Mouse (Mus musculus): ENCODE data around the gene Mindy4. TPM values are rescaled to one million over a fixed set of nuclear protein-coding genes. Genes with fewer than 3 reads are reported as not detected.

The Mindy4 gene
- polyA plus RNA-seq, 1 experiment from 2014 or later: 2.9 TPM

- Histone ChIP-seq H3K27me3 (ENCODE audit: control insufficient read depth, insufficient read depth, low read length) (no peaks in the 10 kb centered on the region), H3K36me3 (ENCODE audit: control insufficient read depth, insufficient read depth, low read length) (no peaks in the 10 kb centered on the region), H3K4me2 (replicated peaks; ENCODE audit: low read depth) (no peak overlapping the region), H3K27ac (replicated peaks) (no peak overlapping the region), H3K4me3 (ENCODE audit: low read depth, low read length) (no peak overlapping the region), H3K9me3 (ENCODE audit: control insufficient read depth, low read length) (no peaks in the 10 kb centered on the region), H3K9ac (ENCODE audit: low read length) (no peak overlapping the region), H3K4me1 (replicated peaks; ENCODE audit: control insufficient read depth, insufficient read depth) (peaks cover 3% of the 10 kb centered on the region)
- 0 out of 2 replicates have a peak, but pooled peaks have one; percentile 13 for ATAC-seq (ENCODE audit: low FRiP score, low TSS enrichment)
- no peak for DNase-seq (ENCODE audit: low spot score)
- no peak for TF ChIP-seq EP300 (optimal IDR thresholded peaks at IDR 0.05)
- TF ChIP-seq CTCF (IDR thresholded peaks at IDR 0.05; ENCODE audit: low read depth): no peak
- WGBS: 95% methylated on average over 5 of the region's 5 CpGs
These were observed 30.1 kb downstream of the Mindy4 start for GRCm38 (mm10) chr6:55233326-55233725.

- H3K4me3 ChIP-seq (ENCODE audit: low read depth, low read length): no peak overlapping the region
- no peaks in the 10 kb centered on the region for H3K36me3 ChIP-seq (ENCODE audit: control insufficient read depth, insufficient read depth, low read length)
- H3K9ac ChIP-seq (ENCODE audit: low read length): no peak overlapping the region
- no peak overlapping the region for H3K27ac ChIP-seq (replicated peaks)
- no peak for DNase-seq (ENCODE audit: low spot score)
- 89% methylated on average over 6 of the region's 6 CpGs for WGBS
- H3K27me3 ChIP-seq (ENCODE audit: control insufficient read depth, insufficient read depth, low read length): no peaks in the 10 kb centered on the region
- H3K4me1 ChIP-seq (replicated peaks; ENCODE audit: control insufficient read depth, insufficient read depth): peaks cover 3% of the 10 kb centered on the region
- no peaks in the 10 kb centered on the region for H3K9me3 ChIP-seq (ENCODE audit: control insufficient read depth, low read length)
- H3K4me2 ChIP-seq (replicated peaks; ENCODE audit: low read depth): no peak overlapping the region
- TF ChIP-seq CTCF (IDR thresholded peaks at IDR 0.05; ENCODE audit: low read depth) (no peak), EP300 (optimal IDR thresholded peaks at IDR 0.05) (no peak)
- no peak for ATAC-seq (ENCODE audit: low FRiP score, low TSS enrichment)
These were observed 31.5 kb downstream of the Mindy4 start for GRCm38 (mm10) chr6:55234636-55235035.

GRCm38 (mm10) chr6:55235733-55236132 lies 32.5 kb downstream of the Mindy4 start:
- H3K27ac ChIP-seq (replicated peaks): no peak overlapping the region
- no peak for DNase-seq (ENCODE audit: low spot score)

GRCm38 (mm10) chr6:55239931-55240330 lies 36.7 kb downstream of the Mindy4 start:
- DNase-seq (ENCODE audit: low spot score) (no peak), ATAC-seq (ENCODE audit: low FRiP score, low TSS enrichment) (no peak)
- 57% methylated on average over 8 of the region's 8 CpGs for WGBS
- Histone ChIP-seq H3K9ac (ENCODE audit: low read length) (no peak overlapping the region), H3K4me3 (ENCODE audit: low read depth, low read length) (no peak overlapping the region), H3K27ac (replicated peaks) (no peak overlapping the region), H3K27me3 (ENCODE audit: control insufficient read depth, insufficient read depth, low read length) (no peaks in the 10 kb centered on the region), H3K4me1 (replicated peaks; ENCODE audit: control insufficient read depth, insufficient read depth) (peaks cover 2% of the 10 kb centered on the region), H3K36me3 (ENCODE audit: control insufficient read depth, insufficient read depth, low read length) (no peaks in the 10 kb centered on the region), H3K9me3 (ENCODE audit: control insufficient read depth, low read length) (no peaks in the 10 kb centered on the region), H3K4me2 (replicated peaks; ENCODE audit: low read depth) (no peak overlapping the region)
- no peak for TF ChIP-seq CTCF (IDR thresholded peaks at IDR 0.05; ENCODE audit: low read depth)
- no peak for TF ChIP-seq EP300 (optimal IDR thresholded peaks at IDR 0.05)

More at GRCm38 (mm10) chr6:55235733-55236132, 32.5 kb downstream of the Mindy4 start:
- H3K4me3 ChIP-seq (ENCODE audit: low read depth, low read length): no peak overlapping the region
- WGBS: 31% methylated on average over 4 of the region's 4 CpGs
- H3K27me3 ChIP-seq (ENCODE audit: control insufficient read depth, insufficient read depth, low read length): no peaks in the 10 kb centered on the region
- peaks cover 3% of the 10 kb centered on the region for H3K4me1 ChIP-seq (replicated peaks; ENCODE audit: control insufficient read depth, insufficient read depth)
- TF ChIP-seq EP300 (optimal IDR thresholded peaks at IDR 0.05) (no peak), CTCF (IDR thresholded peaks at IDR 0.05; ENCODE audit: low read depth) (no peak)
- no peaks in the 10 kb centered on the region for H3K36me3 ChIP-seq (ENCODE audit: control insufficient read depth, insufficient read depth, low read length)
- no peak overlapping the region for H3K9ac ChIP-seq (ENCODE audit: low read length)
- no peaks in the 10 kb centered on the region for H3K9me3 ChIP-seq (ENCODE audit: control insufficient read depth, low read length)
- ATAC-seq (ENCODE audit: low FRiP score, low TSS enrichment): no peak
- H3K4me2 ChIP-seq (replicated peaks; ENCODE audit: low read depth): no peak overlapping the region

- Histone ChIP-seq H3K9ac (ENCODE audit: low read length) (no peak overlapping the region), H3K27me3 (ENCODE audit: control insufficient read depth, insufficient read depth, low read length) (no peaks in the 10 kb centered on the region), H3K36me3 (ENCODE audit: control insufficient read depth, insufficient read depth, low read length) (no peaks in the 10 kb centered on the region), H3K4me2 (replicated peaks; ENCODE audit: low read depth) (no peak overlapping the region), H3K9me3 (ENCODE audit: control insufficient read depth, low read length) (no peaks in the 10 kb centered on the region), H3K4me1 (replicated peaks; ENCODE audit: control insufficient read depth, insufficient read depth) (no peaks in the 10 kb centered on the region), H3K27ac (replicated peaks) (no peak overlapping the region), H3K4me3 (ENCODE audit: low read depth, low read length) (no peak overlapping the region)
- 84% methylated on average over 9 of the region's 9 CpGs for WGBS
- ATAC-seq (ENCODE audit: low FRiP score, low TSS enrichment) (no peak), DNase-seq (ENCODE audit: low spot score) (no peak)
- TF ChIP-seq CTCF (IDR thresholded peaks at IDR 0.05; ENCODE audit: low read depth) (no peak), EP300 (optimal IDR thresholded peaks at IDR 0.05) (no peak)
These were observed 37.5 kb downstream of the Mindy4 start for GRCm38 (mm10) chr6:55240591-55241260.

- H3K27ac ChIP-seq (replicated peaks): no peak overlapping the region
- no peak overlapping the region for H3K9ac ChIP-seq (ENCODE audit: low read length)
- 71% methylated on average over 5 of the region's 5 CpGs for WGBS
- DNase-seq (ENCODE audit: low spot score) (no peak), ATAC-seq (ENCODE audit: low FRiP score, low TSS enrichment) (no peak)
- H3K4me3 ChIP-seq (ENCODE audit: low read depth, low read length): no peak overlapping the region
- TF ChIP-seq EP300 (optimal IDR thresholded peaks at IDR 0.05) (no peak), CTCF (IDR thresholded peaks at IDR 0.05; ENCODE audit: low read depth) (no peak)
- H3K27me3 ChIP-seq (ENCODE audit: control insufficient read depth, insufficient read depth, low read length): no peaks in the 10 kb centered on the region
- no peaks in the 10 kb centered on the region for H3K36me3 ChIP-seq (ENCODE audit: control insufficient read depth, insufficient read depth, low read length)
- no peak overlapping the region for H3K4me2 ChIP-seq (replicated peaks; ENCODE audit: low read depth)
- H3K9me3 ChIP-seq (ENCODE audit: control insufficient read depth, low read length): no peaks in the 10 kb centered on the region
- H3K4me1 ChIP-seq (replicated peaks; ENCODE audit: control insufficient read depth, insufficient read depth): no peaks in the 10 kb centered on the region
These were observed 38.3 kb downstream of the Mindy4 start for GRCm38 (mm10) chr6:55241479-55241878.

All from stomach, postnatal 0 days (tissue).